Mouse (Mus musculus): ENCODE measurements at regions not wholly inside any gene's neighbourhood (a gene's known extent, or its start where the extent isn't known, plus 50 kb on each side); places are given as distances from the start of the nearest gene placed in this dataset.

DNA sequence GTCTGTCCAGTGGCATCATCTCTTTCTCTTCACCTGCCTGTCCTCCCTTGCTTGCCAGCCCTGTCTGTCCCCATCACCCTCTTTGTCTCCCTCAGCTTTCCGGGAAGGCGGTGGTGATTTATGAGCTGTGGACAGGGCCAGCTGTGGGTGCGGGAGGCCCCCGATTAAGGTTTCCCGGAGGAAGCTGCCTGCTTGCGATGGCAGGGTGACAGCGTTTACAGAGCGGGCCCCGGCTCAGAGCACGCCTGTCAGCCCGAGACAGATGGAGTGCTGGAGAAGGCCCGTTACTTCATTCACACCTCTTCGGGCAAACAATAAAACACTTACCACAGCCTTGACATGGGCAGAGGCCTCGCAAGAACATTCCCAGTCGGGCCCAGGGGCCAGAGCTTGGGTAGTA lies 79.6 kb upstream of the Zbtb40 start:
- no peaks in the 10 kb centered on the region for H3K9me3 ChIP-seq (ENCODE audit: control insufficient read depth, low read length)
- H3K4me3 ChIP-seq (replicated peaks): no peak overlapping the region
- no peaks in the 10 kb centered on the region for H3K36me3 ChIP-seq (ENCODE audit: control insufficient read depth)
- peaks cover 55% of the 10 kb centered on the region for H3K27me3 ChIP-seq (ENCODE audit: control insufficient read depth)
- no peaks in the 10 kb centered on the region for H3K4me1 ChIP-seq (ENCODE audit: control insufficient read depth)
- TF ChIP-seq TAL1 (IDR thresholded peaks at IDR 0.05; ENCODE audit: low read length) (no peak), GATA1 (IDR thresholded peaks at IDR 0.05; ENCODE audit: low read length) (no peak)

DNA sequence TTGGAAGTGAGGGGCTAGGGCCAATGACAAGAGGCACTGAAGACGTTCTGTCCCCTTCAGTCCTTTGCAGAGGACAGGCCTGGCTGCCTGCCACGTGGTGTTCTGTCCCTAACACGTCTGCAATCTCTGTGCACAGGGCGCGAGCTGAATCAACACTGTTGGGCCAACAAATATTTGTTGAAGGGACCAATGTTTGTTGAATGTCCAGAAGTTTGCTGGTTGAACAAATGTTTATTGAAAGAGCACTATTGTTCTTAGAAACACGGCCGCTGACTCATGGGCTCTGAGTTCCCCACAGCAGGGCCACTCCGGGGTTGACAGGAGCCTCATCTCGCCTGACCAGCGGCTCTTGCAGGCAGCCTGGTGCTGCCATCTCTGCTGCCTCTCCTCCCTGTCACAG lies 73.1 kb upstream of the Zbtb40 start:
- Histone ChIP-seq H3K36me3 (ENCODE audit: control insufficient read depth) (no peaks in the 10 kb centered on the region), H3K9me3 (ENCODE audit: control insufficient read depth, low read length) (no peaks in the 10 kb centered on the region), H3K4me3 (replicated peaks) (no peak overlapping the region), H3K4me1 (ENCODE audit: control insufficient read depth) (peaks cover 3% of the 10 kb centered on the region), H3K27me3 (ENCODE audit: control insufficient read depth) (peaks cover 44% of the 10 kb centered on the region)
- no peak for TF ChIP-seq GATA1 (IDR thresholded peaks at IDR 0.05; ENCODE audit: low read length)
- TF ChIP-seq TAL1 (IDR thresholded peaks at IDR 0.05; ENCODE audit: low read length): no peak

- no peaks in the 10 kb centered on the region for H3K36me3 ChIP-seq (ENCODE audit: control insufficient read depth)
- TF ChIP-seq GATA1 (IDR thresholded peaks at IDR 0.05; ENCODE audit: low read length): no peak
- no peak for TF ChIP-seq TAL1 (IDR thresholded peaks at IDR 0.05; ENCODE audit: low read length)
- peaks cover 3% of the 10 kb centered on the region for H3K4me1 ChIP-seq (ENCODE audit: control insufficient read depth)
- no peak overlapping the region for H3K4me3 ChIP-seq (replicated peaks)
- H3K27me3 ChIP-seq (ENCODE audit: control insufficient read depth): peaks cover 37% of the 10 kb centered on the region
- no peaks in the 10 kb centered on the region for H3K9me3 ChIP-seq (ENCODE audit: control insufficient read depth, low read length)
Observed at GRCm38 (mm10) chr4:137120597-137120996, 72.0 kb upstream of the Zbtb40 start.

- Histone ChIP-seq H3K36me3 (ENCODE audit: control insufficient read depth) (no peaks in the 10 kb centered on the region), H3K4me1 (ENCODE audit: control insufficient read depth) (peaks cover 3% of the 10 kb centered on the region), H3K4me3 (replicated peaks) (no peak overlapping the region), H3K9me3 (ENCODE audit: control insufficient read depth, low read length) (no peaks in the 10 kb centered on the region), H3K27me3 (ENCODE audit: control insufficient read depth) (peaks cover 27% of the 10 kb centered on the region)
- no peak for TF ChIP-seq TAL1 (IDR thresholded peaks at IDR 0.05; ENCODE audit: low read length)
- no peak for TF ChIP-seq GATA1 (IDR thresholded peaks at IDR 0.05; ENCODE audit: low read length)
Observed at GRCm38 (mm10) chr4:137118332-137118715, 69.7 kb upstream of the Zbtb40 start.

- H3K9me3 ChIP-seq (ENCODE audit: control insufficient read depth, low read length): no peaks in the 10 kb centered on the region
- H3K4me1 ChIP-seq (ENCODE audit: control insufficient read depth): peaks cover 3% of the 10 kb centered on the region
- H3K36me3 ChIP-seq (ENCODE audit: control insufficient read depth): no peaks in the 10 kb centered on the region
- no peak overlapping the region for H3K4me3 ChIP-seq (replicated peaks)
- no peak for TF ChIP-seq TAL1 (IDR thresholded peaks at IDR 0.05; ENCODE audit: low read length)
- TF ChIP-seq GATA1 (IDR thresholded peaks at IDR 0.05; ENCODE audit: low read length): no peak
- peaks cover 27% of the 10 kb centered on the region for H3K27me3 ChIP-seq (ENCODE audit: control insufficient read depth)
Observed at GRCm38 (mm10) chr4:137117471-137118331, 69.1 kb upstream of the Zbtb40 start.

- Histone ChIP-seq H3K4me1 (ENCODE audit: control insufficient read depth) (peaks cover 3% of the 10 kb centered on the region), H3K9me3 (ENCODE audit: control insufficient read depth, low read length) (no peaks in the 10 kb centered on the region), H3K36me3 (ENCODE audit: control insufficient read depth) (no peaks in the 10 kb centered on the region), H3K27me3 (ENCODE audit: control insufficient read depth) (peaks cover 26% of the 10 kb centered on the region), H3K4me3 (replicated peaks) (no peak overlapping the region)
- TF ChIP-seq GATA1 (IDR thresholded peaks at IDR 0.05; ENCODE audit: low read length) (no peak), TAL1 (IDR thresholded peaks at IDR 0.05; ENCODE audit: low read length) (no peak)
Observed at GRCm38 (mm10) chr4:137115062-137115461, 66.5 kb upstream of the Zbtb40 start.

DNA sequence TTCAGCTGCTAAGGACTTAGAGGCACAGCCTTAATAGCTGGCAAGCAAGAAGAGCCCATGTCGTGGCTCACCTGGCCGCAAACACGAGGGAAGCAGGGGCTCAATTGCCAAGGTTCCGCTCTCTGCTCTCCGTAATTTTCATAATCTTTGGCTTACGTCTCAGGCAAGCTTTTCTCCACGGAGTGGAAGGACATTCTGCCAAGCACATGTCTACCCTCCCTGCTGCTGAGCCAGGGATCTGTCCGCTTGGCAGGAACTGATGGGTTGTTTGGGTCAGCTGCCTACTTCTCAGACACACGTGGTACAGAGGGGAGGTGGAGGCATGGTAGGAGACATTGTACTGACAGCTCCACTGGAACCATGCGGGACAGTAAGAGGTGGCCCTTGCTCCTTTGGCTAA lies 61.7 kb upstream of the Zbtb40 start:
- Histone ChIP-seq H3K4me3 (replicated peaks) (no peak overlapping the region), H3K9me3 (ENCODE audit: control insufficient read depth, low read length) (no peaks in the 10 kb centered on the region), H3K36me3 (ENCODE audit: control insufficient read depth) (no peaks in the 10 kb centered on the region), H3K4me1 (ENCODE audit: control insufficient read depth) (no peaks in the 10 kb centered on the region), H3K27me3 (ENCODE audit: control insufficient read depth) (peaks cover 9% of the 10 kb centered on the region; the same call in 1 of the 2 replicates)
- TF ChIP-seq TAL1 (IDR thresholded peaks at IDR 0.05; ENCODE audit: low read length) (no peak), GATA1 (IDR thresholded peaks at IDR 0.05; ENCODE audit: low read length) (no peak)

DNA sequence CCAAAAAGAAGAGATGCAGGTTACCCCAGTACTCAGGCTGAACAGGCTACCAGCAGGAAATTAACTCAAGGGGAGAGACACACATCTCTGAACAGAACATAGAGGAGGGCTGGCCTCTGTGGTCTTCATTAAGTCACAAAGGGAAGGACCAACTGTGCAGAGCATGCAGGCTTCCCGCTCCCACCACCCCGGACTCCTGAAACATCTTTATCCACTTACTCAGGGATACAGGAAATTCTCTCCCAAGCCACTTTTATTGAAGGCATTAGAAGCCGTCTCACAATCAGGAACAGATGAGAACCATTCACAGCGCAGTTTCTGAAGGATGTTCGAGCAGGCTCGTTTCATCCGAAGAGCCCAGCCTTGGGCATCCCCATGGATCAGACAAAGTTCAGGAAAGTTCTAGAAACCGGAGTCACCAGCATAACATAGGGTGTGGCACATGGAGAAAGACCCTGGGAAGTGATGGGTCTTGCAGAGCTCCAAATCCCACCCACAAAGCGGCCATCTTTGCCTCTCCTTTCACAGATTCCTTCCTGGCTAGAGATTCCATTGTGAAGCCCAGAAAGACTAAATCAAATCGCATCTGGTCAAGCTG lies 55.9 kb upstream of the Zbtb40 start:
- TF ChIP-seq TAL1 (IDR thresholded peaks at IDR 0.05; ENCODE audit: low read length) (no peak), GATA1 (IDR thresholded peaks at IDR 0.05; ENCODE audit: low read length) (no peak)
- Histone ChIP-seq H3K27me3 (ENCODE audit: control insufficient read depth) (peaks cover 6% of the 10 kb centered on the region; the same call in 1 of the 2 replicates), H3K4me3 (replicated peaks) (no peak overlapping the region), H3K4me1 (ENCODE audit: control insufficient read depth) (no peaks in the 10 kb centered on the region), H3K9me3 (ENCODE audit: control insufficient read depth, low read length) (no peaks in the 10 kb centered on the region), H3K36me3 (ENCODE audit: control insufficient read depth) (no peaks in the 10 kb centered on the region)

- TF ChIP-seq GATA1 (IDR thresholded peaks at IDR 0.05; ENCODE audit: low read length) (no peak), TAL1 (IDR thresholded peaks at IDR 0.05; ENCODE audit: low read length) (no peak)
- Histone ChIP-seq H3K27me3 (ENCODE audit: control insufficient read depth) (peaks cover 8% of the 10 kb centered on the region; the same call in 1 of the 2 replicates), H3K4me1 (ENCODE audit: control insufficient read depth) (no peaks in the 10 kb centered on the region), H3K4me3 (replicated peaks) (no peak overlapping the region), H3K9me3 (ENCODE audit: control insufficient read depth, low read length) (no peaks in the 10 kb centered on the region), H3K36me3 (ENCODE audit: control insufficient read depth) (no peaks in the 10 kb centered on the region)
Observed at GRCm38 (mm10) chr4:137101169-137101568, 52.6 kb upstream of the Zbtb40 start.

All from erythroblast, embryonic 14.5 days (primary cell).